Mouse (Mus musculus) heart, adult 2 months (tissue): ENCODE measurements at regions not wholly inside any gene's neighbourhood (a gene's known extent, or its start where the extent isn't known, plus 50 kb on each side); places are given as distances from the start of the nearest gene placed in this dataset.

ENCODE experiments used
- CTCF ChIP-seq: fragments of 200-600 bp; IDR thresholded peaks from 2 replicates; pipeline ENCODE4 v1.8.1; 2022; ENCODE audit warnings: antibody characterized with exemption, mild to moderate bottlenecking, moderate library complexity
- EP300 ChIP-seq: fragments of 200-500 bp; IDR thresholded peaks from 2 replicates; pipeline ENCODE4 v1.6.1; 2011; ENCODE audit warnings: low read depth, low read length, control low read depth; ENCODE audit not compliant: insufficient read depth
- POLR2A ChIP-seq: fragments of 200-500 bp; IDR thresholded peaks from 2 replicates; pipeline ENCODE4 v1.6.1; 2011; ENCODE audit warnings: mild to moderate bottlenecking, low read depth, low read length, control low read depth; ENCODE audit not compliant: insufficient read depth

DNA sequence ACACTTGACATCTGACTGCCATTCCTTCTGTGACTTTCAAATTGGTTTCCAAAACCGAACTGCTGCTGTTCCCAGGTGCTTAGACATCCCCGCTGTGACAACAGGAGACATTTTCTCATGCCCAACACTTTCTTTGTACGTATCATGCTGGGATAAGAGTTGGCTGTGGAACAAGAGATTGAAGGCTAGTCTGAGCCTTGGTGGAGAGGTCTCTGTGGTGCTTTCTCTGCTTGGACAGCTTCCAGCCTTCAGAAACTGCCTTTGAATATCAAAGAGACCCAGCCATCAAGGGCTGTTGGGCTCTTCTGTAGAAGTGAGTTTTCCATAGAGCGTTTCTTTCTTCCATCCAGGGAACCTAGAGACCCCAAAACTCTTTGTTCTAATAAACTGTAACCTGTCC is 144.8 kb upstream of the Tmtc1 start:
- TF ChIP-seq POLR2A (no peak), CTCF (no peak), EP300 (no peak)
